Mouse (Mus musculus) forebrain, embryonic 15.5 days (tissue): Measurements from ENCODE around the gene Dact2. TPM values are rescaled to one million over a fixed set of nuclear protein-coding genes. Genes with fewer than 3 reads are reported as not detected.

Source experiments
- ATAC-seq: fragments of 200-750 bp; cut with Nextera tagmentation; replicated peaks from 2 replicates; pipeline ENCODE4 v1.8.0; 2017; ENCODE audit warnings: mild to moderate bottlenecking, moderate TSS enrichment, moderate library complexity
- H3K27ac ChIP-seq: fragments of 300-500 bp; sonication (generic); replicated peaks from 2 replicates; pipeline ENCODE4 v1.5.1; 2015; ENCODE audit warnings: mild to moderate bottlenecking, inconsistent platforms
- H3K27me3 ChIP-seq: fragments of 300-500 bp; sonication (generic); 2 replicates; pipeline ENCODE4 v1.6.1; 2015; ENCODE audit warnings: inconsistent platforms
- H3K36me3 ChIP-seq: fragments of 300-500 bp; sonication (generic); 2 replicates; pipeline ENCODE4 v1.6.1; 2015; ENCODE audit warnings: mild to moderate bottlenecking, inconsistent platforms
- H3K4me1 ChIP-seq: fragments of 300-500 bp; sonication (generic); 2 replicates; pipeline ENCODE4 v1.6.1; 2015; ENCODE audit warnings: inconsistent platforms
- H3K4me2 ChIP-seq: fragments of 300-500 bp; sonication (generic); replicated peaks from 2 replicates; pipeline ENCODE4 v1.6.1; 2015; ENCODE audit warnings: mild to moderate bottlenecking, inconsistent platforms
- H3K4me3 ChIP-seq: fragments of 300-500 bp; sonication (generic); 2 replicates; pipeline ENCODE4 v1.5.1; 2015; ENCODE audit warnings: mild to moderate bottlenecking, inconsistent platforms
- H3K9ac ChIP-seq: fragments of 300-500 bp; sonication (generic); replicated peaks from 2 replicates; pipeline ENCODE4 v1.6.1; 2015; ENCODE audit warnings: mild to moderate bottlenecking, inconsistent platforms
- H3K9me3 ChIP-seq: fragments of 300-500 bp; sonication (generic); 2 replicates; pipeline ENCODE4 v1.6.1; 2016; ENCODE audit warnings: inconsistent platforms
- WGBS: fragments of 180-500 bp; shearing (Covaris S2); methylation state at CpG from one replicate; pipeline ENCODE4 v1.1.7; 2015; ENCODE audit warnings: mixed read lengths; 5-methylcytosine and 5-hydroxymethylcytosine counted together
- polyA plus RNA-seq: library from polyadenylated mRNA; unstranded; fragments of >200 nt; fragmentation: Nextera tagmentation; extraction: Ambion mirVana; gene quantifications from 2 replicates; pipeline ENCODE4 v1.2.1, GENCODE M21; 2015

Dact2 gene
- polyA plus RNA-seq, 1 experiment from 2014 or later: 1.1 TPM

GRCm38 (mm10) chr17:14232629-14233028 lies 28.5 kb upstream of the Dact2 start:
- Histone ChIP-seq H3K27ac (no peak overlapping the region), H3K4me2 (no peak overlapping the region), H3K27me3 (no peaks in the 10 kb centered on the region), H3K36me3 (no peaks in the 10 kb centered on the region), H3K4me1 (peaks cover 9% of the 10 kb centered on the region; the same call in 1 of the 2 replicates), H3K9me3 (no peaks in the 10 kb centered on the region), H3K4me3 (no peak overlapping the region), H3K9ac (no peak overlapping the region)
- ATAC-seq: no peak; the same call in 1 of the 2 replicates
- WGBS: 59% methylated on average over 3 of the region's 3 CpGs

- H3K9me3 ChIP-seq: no peaks in the 10 kb centered on the region
- no peak overlapping the region for H3K4me2 ChIP-seq
- peaks cover 9% of the 10 kb centered on the region; the same call in 1 of the 2 replicates for H3K4me1 ChIP-seq
- 21% methylated on average over 13 of the region's 13 CpGs for WGBS
- no peaks in the 10 kb centered on the region for H3K27me3 ChIP-seq
- ATAC-seq: no peak
- H3K27ac ChIP-seq: no peak overlapping the region
- no peak overlapping the region for H3K4me3 ChIP-seq
- H3K9ac ChIP-seq: no peak overlapping the region
- H3K36me3 ChIP-seq: no peaks in the 10 kb centered on the region
Measured at GRCm38 (mm10) chr17:14230698-14231430, 26.8 kb upstream of the Dact2 start.

- no peaks in the 10 kb centered on the region for H3K27me3 ChIP-seq
- H3K9ac ChIP-seq: no peak overlapping the region
- H3K4me3 ChIP-seq: no peak overlapping the region
- H3K27ac ChIP-seq: no peak overlapping the region
- H3K4me1 ChIP-seq: peaks cover 9% of the 10 kb centered on the region; the same call in 1 of the 2 replicates
- H3K9me3 ChIP-seq: no peaks in the 10 kb centered on the region
- WGBS: 83% methylated on average over 4 of the region's 4 CpGs
- no peak overlapping the region for H3K4me2 ChIP-seq
- no peak for ATAC-seq
- H3K36me3 ChIP-seq: no peaks in the 10 kb centered on the region
Measured at GRCm38 (mm10) chr17:14228381-14228780, 24.3 kb upstream of the Dact2 start.

GRCm38 (mm10) chr17:14227601-14228000 lies 23.5 kb upstream of the Dact2 start:
- no peak overlapping the region for H3K27ac ChIP-seq
- H3K27me3 ChIP-seq: no peaks in the 10 kb centered on the region
- peaks cover 9% of the 10 kb centered on the region; the same call in 1 of the 2 replicates for H3K4me1 ChIP-seq
- WGBS: 60% methylated on average over 6 of the region's 6 CpGs
- no peaks in the 10 kb centered on the region for H3K36me3 ChIP-seq
- ATAC-seq: no peak
- H3K9me3 ChIP-seq: no peaks in the 10 kb centered on the region
- no peak overlapping the region for H3K9ac ChIP-seq
- no peak overlapping the region for H3K4me3 ChIP-seq
- no peak overlapping the region for H3K4me2 ChIP-seq

GRCm38 (mm10) chr17:14226778-14227177 lies 22.7 kb upstream of the Dact2 start:
- no peak overlapping the region for H3K27ac ChIP-seq
- no peak overlapping the region for H3K4me3 ChIP-seq
- H3K4me1 ChIP-seq: peaks cover 9% of the 10 kb centered on the region; the same call in 1 of the 2 replicates
- H3K36me3 ChIP-seq: no peaks in the 10 kb centered on the region
- no peaks in the 10 kb centered on the region for H3K27me3 ChIP-seq
- WGBS: 42% methylated on average over 4 of the region's 4 CpGs
- ATAC-seq: no peak; the same call in 1 of the 2 replicates
- H3K9ac ChIP-seq: no peak overlapping the region
- no peak overlapping the region for H3K4me2 ChIP-seq
- H3K9me3 ChIP-seq: no peaks in the 10 kb centered on the region

GRCm38 (mm10) chr17:14225982-14226652 lies 22.0 kb upstream of the Dact2 start:
- H3K4me1 ChIP-seq: peaks cover 4% of the 10 kb centered on the region; the same call in 1 of the 2 replicates
- no peak overlapping the region for H3K9ac ChIP-seq
- H3K36me3 ChIP-seq: no peaks in the 10 kb centered on the region
- H3K4me3 ChIP-seq: no peak overlapping the region
- WGBS: 76% methylated on average over 9 of the region's 9 CpGs
- H3K27me3 ChIP-seq: no peaks in the 10 kb centered on the region
- H3K4me2 ChIP-seq: no peak overlapping the region
- no peaks in the 10 kb centered on the region for H3K9me3 ChIP-seq
- no peak overlapping the region for H3K27ac ChIP-seq
- ATAC-seq: no peak

GRCm38 (mm10) chr17:14221893-14222615 lies 17.9 kb upstream of the Dact2 start:
- no peaks in the 10 kb centered on the region for H3K9me3 ChIP-seq
- ATAC-seq: 0 out of 2 replicates have a peak, but pooled peaks have one; percentile 27
- no peak overlapping the region for H3K4me2 ChIP-seq
- H3K9ac ChIP-seq: no peak overlapping the region
- WGBS: 29% methylated on average over 11 of the region's 11 CpGs
- H3K27me3 ChIP-seq: no peaks in the 10 kb centered on the region
- H3K36me3 ChIP-seq: no peaks in the 10 kb centered on the region
- no peaks in the 10 kb centered on the region for H3K4me1 ChIP-seq
- H3K4me3 ChIP-seq: no peak overlapping the region
- no peak overlapping the region for H3K27ac ChIP-seq

- no peak overlapping the region for H3K27ac ChIP-seq
- no peak overlapping the region for H3K4me3 ChIP-seq
- no peaks in the 10 kb centered on the region for H3K27me3 ChIP-seq
- no peak overlapping the region for H3K4me2 ChIP-seq
- no peak overlapping the region for H3K9ac ChIP-seq
- peak; percentile 53 for ATAC-seq
- WGBS: 68% methylated on average over 7 of the region's 7 CpGs
- H3K36me3 ChIP-seq: no peaks in the 10 kb centered on the region
- H3K4me1 ChIP-seq: no peaks in the 10 kb centered on the region
- H3K9me3 ChIP-seq: no peaks in the 10 kb centered on the region
Measured at GRCm38 (mm10) chr17:14220606-14221202, 16.6 kb upstream of the Dact2 start.

- Histone ChIP-seq H3K36me3 (no peaks in the 10 kb centered on the region), H3K27me3 (no peaks in the 10 kb centered on the region), H3K9me3 (no peaks in the 10 kb centered on the region), H3K9ac (no peak overlapping the region), H3K27ac (no peak overlapping the region), H3K4me2 (no peak overlapping the region), H3K4me1 (no peaks in the 10 kb centered on the region), H3K4me3 (no peak overlapping the region)
- 72% methylated on average over 3 of the region's 3 CpGs for WGBS
- ATAC-seq: no peak
Measured at GRCm38 (mm10) chr17:14213976-14214529, 9.9 kb upstream of the Dact2 start.

GRCm38 (mm10) chr17:14212796-14213195 lies 8.7 kb upstream of the Dact2 start:
- Histone ChIP-seq H3K4me1 (no peaks in the 10 kb centered on the region), H3K27me3 (no peaks in the 10 kb centered on the region), H3K27ac (no peak overlapping the region), H3K4me3 (no peak overlapping the region), H3K9me3 (no peaks in the 10 kb centered on the region), H3K4me2 (no peak overlapping the region), H3K9ac (no peak overlapping the region), H3K36me3 (no peaks in the 10 kb centered on the region)
- 71% methylated on average over 7 of the region's 7 CpGs for WGBS
- no peak for ATAC-seq

GRCm38 (mm10) chr17:14207093-14207561 lies 3.0 kb upstream of the Dact2 start:
- Histone ChIP-seq H3K9me3 (no peaks in the 10 kb centered on the region), H3K9ac (no peak overlapping the region), H3K36me3 (no peaks in the 10 kb centered on the region), H3K27me3 (peaks cover 32% of the 10 kb centered on the region), H3K27ac (peak overlapping the region; percentile 44), H3K4me2 (no peak overlapping the region), H3K4me3 (no peak overlapping the region), H3K4me1 (peaks cover 23% of the 10 kb centered on the region)
- WGBS: 26% methylated on average over 5 of the region's 5 CpGs
- ATAC-seq: no peak
